Mouse (Mus musculus): ENCODE results near the gene Abat. TPM values are rescaled to one million over a fixed set of nuclear protein-coding genes. Genes with fewer than 3 reads are reported as not detected.

Abat gene
- total RNA-seq, 2 experiments from 2014 or later = 134 to 141 TPM

DNA sequence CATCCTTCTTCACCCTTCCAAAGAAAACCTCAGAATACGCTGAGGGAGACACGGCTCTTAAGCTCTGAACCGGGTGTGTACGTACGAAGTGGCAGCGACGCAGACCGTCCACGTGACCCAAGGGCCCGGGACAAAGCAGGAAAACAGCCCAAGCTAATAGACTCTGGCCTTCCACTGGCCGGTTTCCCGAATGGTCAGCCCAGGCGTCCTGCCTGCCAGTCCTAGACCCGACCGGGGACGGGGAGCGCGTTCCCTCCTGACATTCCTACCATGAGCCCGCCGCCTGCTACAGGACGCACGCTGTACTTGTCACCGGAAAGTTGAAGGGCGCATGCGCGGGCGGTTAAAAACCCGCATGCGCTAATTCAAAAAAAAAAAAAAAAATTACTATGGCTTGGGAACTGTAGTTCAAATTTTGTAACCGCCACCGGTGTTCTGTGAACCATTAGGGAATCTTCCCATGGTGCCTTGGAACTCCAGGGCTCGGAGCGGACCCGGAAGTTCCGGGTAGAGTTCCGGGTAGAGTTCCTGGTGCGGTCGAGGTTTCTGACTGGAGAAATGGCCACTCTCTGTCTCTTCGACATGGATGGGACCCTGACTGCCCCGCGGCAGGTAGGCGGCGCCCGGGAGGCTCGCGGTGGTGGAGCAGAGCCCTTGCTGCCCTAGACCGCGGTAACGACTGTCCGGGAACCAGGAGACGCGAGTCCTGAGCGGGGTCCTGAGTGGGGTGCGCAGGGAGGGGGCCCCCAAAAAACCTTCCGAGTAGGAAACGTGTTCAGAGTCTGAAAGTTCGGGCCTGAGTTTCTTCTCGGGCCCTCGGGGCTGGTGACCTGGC is 124.2 kb downstream of the Abat start, which contains the start of the genes Pmm2 and Tmem186:
Pmm2 (plus strand) TSS at position 458 of the 835 bp plus-strand sequence.
Tmem186 (minus strand) TSS at position 496 of the 835 bp plus-strand sequence.
- peak; percentile 85 for DNase-seq

DNA sequence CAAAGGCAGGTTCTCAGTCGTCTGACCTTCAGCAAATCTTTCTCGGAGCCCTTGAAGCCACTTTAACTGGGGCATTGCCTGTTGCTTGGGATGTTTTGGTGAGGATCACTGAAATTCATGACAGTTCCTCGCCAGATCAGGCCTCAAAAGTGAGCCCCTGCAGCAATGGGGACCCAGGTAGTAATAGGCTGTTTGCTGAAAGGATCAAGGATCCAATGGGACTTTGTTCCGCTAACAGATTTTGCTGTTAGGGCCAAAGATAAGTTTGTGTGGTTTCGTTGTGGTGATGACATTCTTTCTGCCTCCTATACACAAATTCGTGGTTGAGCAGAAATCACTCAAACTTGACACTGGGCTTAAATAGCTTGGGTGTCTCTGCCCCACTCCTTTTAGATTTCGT is 124.9 kb downstream of the Abat start:
- no peak for DNase-seq

DNA sequence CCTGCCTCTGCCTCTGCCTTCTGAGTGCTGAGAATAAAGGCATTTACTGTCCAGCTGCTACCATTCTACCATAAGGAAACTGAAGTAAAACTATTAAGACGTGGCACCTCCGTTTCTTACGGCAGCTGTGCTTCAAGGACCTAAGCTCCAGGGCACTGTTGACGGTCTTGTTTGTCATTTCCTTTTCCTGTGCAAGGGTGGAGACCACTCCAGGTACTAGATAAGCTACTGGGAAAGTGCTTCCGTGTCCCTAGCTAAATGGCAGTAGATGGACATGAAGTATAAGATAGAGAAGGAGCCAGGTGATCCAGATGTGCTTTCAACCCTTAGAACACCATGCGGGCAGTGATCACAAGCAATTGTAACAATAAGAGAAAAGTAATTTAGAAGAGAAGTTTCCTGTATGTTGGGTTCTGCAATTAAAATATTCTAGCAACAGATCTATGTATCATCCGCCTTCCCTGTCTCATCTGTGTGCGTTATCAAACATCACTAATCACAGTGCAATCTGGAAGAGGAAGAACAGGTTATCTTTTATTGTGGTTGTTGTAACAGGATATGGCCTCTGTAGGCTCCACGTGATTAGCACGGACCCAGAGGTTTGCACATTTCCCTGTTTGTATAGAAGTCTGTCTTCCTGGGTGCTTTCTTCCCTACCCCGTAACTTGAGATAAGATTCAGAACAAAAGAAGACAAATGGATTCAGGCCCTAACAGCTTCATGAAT is 126.4 kb downstream of the Abat start:
- DNase-seq = no peak

DNA sequence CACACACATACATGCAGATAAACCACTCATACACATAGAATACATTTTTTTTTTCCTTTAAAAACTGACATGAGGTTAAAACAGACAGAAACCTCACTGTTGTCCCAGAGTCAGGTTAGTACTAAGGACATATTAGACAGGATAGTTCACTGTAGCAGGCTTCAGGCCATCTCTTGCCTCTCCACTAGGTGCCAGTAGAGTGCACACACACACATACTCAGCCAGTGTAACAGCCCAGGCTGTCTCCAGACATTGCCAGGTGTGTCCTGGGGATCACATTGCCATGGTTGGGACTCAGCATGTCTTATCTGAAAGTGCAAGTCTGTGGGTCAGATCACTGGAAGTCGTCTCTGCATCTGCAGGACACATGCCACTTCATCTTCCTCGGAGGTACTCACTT is 130.6 kb downstream of the Abat start:
- peak in 1 of 2 experiments; percentile 38 for DNase-seq

DNA sequence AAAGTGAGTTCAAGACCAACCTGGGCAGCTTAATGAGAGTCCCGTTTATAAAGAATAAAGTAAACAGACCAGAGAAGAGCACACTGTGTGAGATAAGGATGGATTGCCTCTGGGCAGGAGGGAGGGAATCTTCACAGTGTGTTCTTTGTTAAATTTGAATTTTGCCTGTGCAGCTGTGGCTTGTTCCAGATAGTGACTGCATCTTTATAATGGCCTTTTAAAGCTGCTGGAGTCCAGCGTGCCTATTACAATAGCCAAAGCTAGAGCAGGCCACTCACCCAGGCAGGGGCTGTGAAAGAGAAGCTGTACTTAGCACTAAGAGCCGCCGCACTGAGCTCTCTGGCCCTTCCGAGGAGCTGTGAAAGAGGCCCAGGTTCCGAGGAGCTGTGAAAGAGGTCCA is 132.3 kb downstream of the Abat start:
- DNase-seq = no peak

DNA sequence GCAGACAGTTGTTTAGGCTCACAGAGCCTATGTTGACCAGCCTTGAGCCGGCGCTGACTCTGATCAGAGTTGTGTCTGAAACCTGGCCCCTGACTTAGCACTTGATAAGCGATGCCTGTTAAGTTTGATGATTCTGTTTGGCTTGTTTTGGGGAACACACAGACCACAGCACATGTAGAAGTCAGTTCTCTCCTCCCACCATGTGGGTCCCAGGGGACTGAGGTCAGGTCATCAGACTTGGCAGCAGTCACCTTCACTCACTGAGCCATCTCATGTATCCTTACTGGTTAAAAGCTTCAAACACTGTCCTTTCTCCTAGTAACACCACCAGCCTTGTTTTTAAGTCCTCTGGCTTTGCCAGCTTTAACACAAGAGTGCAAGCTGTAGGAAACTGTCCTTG is 136.8 kb downstream of the Abat start:
- DNase-seq = no peak

DNA sequence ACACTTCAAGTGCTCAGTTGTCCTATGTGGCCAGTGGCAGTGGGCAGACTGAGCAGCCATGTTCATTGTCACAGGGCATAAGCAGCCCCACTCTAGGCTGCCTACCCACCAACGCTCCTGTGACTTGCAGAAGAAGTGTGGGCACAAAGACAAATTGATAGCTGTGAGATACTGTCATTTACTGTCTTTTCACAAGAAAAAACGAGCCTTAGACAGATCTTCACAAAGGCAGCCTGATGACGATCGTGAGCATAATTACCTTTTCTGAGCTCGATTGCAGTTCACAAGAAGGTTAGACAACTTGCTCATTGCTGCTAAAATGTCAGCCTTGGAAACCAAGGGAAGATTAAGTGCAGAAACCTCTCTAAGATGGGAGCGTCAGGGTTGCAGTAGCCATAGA is 141.9 kb downstream of the Abat start:
- DNase-seq = no peak

DNA sequence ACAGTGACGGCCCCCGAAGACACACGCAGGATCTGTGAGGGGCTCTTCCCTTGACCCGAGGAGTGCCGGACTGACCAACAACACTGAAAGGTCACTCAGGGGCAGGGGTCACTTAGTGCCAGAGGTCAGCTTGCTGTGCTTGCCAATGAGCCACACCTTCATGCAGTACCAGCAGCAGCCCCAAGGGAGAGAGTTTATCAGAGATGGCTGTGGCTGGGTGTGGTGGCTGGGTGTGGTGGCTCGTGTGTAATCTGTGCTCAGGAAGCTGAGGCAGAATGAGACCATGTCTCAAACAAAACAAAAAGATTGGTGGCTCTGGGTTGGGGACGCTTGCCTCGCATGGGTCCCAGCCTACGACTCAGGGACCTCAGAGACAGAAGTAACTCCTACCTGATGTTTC is 142.4 kb downstream of the Abat start:
- DNase-seq = no peak

DNA sequence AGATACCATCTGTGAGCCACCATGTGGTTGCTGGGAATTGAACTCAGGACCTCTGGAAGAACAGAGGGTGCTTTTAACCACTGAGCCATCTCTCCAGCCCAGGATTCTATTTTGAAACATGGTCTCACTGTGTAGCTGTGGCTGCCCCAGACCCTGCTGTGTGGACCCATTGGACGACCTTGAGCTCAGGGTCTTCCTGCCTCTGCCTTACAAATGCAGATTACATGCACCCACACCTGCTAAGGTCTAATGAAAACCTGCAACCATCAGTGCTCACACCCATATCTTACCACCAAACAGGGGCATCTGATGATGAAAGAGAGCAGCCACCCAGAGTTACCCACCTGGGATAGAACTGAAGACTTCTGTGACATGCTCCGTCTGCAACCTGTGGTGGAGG is 143.0 kb downstream of the Abat start:
- DNase-seq = no peak

DNA sequence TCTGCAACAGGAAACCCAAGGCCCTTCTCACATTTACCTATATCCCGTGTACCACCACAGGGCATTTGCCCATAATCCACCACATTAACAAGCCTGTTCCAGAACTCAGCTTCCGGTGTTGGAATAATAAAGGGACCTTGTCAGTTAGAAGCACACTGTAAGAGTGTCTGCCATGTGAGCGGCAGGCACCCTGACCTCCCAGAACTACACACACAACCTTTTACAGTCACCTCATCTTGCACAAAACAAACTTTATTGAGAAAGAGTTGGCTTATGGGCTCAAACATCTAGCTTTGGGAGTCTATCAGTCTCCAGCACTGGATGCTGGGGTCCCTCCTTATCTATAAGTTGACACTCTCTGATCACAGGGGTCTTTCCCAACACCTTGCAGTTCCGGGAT is 145.1 kb downstream of the Abat start:
- DNase-seq = no peak

DNA sequence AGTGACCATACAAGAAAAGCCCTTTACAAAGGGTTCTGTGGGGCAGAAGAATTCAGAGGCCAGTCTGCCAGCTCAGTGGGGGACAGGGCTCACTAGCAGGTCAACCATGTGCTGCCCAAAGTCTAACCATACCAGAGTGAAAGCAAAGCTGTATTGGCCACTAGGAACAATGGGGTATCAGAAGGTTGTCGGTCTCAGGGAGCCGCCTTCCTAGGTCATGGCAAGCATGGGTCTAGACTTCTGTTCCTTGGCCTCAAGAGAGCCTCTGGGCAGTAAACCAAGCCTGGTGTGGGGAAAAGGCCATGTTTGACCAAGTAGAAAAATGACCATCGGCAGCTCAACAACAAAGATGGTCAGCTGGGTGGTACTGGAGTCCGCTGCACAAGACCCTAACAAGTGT is 145.5 kb downstream of the Abat start:
- DNase-seq = no peak

DNA sequence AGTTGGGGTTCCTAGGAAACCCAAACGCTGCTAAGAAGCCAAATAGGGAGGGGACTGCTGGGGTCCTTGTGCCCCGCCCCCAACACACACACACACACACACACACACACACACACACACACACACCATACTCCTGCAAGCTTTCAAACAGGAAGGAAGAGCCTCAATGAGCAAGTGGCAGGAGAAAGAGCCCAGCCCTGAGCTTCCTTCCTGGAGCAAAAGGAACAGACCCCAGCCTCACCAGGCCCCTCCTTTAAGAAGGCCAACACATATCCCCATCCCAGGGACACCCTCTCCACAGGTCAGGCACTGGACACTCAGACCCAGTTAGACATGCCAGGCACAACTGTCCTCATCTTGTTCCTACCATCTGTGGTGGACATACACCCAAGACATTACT is 149.8 kb downstream of the Abat start:
- DNase-seq = no peak

DNA sequence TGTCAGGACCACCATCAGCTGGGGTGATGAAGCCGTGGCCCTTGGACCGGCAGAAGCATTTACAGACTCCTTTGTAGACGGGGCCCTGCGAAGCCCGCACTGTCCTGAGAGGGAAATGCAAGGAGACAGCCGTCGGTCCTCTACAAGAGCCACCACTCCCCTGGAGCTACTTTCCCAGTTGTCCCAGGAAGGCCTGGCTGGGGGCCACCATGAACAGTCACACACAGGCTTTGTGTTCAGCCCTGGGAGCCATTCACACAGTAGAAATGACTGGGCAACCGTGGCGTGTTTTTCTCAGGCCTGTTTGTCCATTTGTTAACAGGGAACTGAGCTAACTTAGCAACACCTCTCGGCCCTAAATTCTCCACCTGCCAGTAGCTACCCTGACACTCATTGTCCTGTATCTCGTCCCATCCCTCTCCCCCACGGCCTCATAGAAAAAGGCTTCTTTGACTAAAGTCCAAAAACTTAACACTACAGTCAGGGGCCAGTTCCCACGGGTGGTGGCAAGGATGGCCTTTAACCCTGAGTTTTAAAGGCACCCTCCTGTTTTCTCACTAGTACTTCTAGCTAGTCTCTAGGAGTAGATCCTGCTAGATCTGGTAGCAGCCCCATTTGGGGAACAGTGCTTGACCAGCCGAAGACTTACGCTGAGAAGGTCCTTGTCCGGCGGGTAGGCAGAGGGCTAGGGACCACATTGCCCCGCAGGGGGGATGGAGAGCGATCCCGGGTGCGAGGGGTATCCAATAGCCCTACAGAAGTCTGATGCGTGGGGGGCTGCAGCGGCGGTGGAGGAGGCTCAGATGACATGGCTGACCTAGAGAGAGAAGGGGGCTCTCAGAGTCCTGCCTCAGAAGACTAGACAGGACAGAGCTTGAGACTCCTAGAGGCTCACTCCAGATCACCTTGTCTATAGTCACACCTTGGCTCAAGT is 150.6 kb downstream of the Abat start:
- DNase-seq = peak in 1 of 2 experiments; percentile 47

DNA sequence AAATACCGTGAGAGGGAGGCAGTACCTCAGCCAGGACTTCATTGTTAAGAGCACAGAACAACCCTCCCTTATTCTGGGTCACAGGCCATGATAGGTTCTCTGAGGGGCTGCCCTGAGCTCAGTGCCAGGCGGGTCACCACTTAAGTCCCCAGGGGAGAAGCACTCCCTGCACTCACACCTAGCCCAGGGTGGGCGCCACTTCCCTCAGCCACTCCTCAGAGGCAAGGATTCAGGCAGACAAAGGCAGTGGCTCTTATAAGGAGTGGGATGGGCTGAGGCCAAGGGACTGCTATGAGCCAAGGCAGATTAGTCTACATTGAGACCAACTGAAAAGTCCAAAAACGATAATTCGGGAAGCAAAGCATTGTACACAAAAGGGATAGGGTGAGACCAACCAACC is 152.1 kb downstream of the Abat start:
- DNase-seq = no peak

DNA sequence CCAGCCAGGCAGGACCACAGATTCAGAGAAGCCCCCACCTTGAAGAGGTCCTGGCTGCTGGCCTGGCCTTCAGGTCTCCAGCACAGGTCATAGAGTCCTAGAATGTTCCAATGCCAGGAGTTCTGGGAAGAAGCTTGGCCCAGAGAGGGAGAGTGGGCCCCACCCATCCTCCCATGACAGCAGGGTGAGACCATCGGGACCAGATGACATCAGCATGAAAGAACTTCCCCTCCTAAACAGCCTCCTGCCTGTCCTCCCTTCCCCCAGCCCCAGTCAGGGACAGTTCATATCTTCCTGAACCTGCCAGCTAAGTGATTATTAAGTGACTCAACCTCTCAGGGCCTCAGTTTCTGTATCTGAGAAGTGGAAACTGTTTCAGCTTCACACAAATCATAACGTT is 153.2 kb downstream of the Abat start:
- no peak for DNase-seq

DNA sequence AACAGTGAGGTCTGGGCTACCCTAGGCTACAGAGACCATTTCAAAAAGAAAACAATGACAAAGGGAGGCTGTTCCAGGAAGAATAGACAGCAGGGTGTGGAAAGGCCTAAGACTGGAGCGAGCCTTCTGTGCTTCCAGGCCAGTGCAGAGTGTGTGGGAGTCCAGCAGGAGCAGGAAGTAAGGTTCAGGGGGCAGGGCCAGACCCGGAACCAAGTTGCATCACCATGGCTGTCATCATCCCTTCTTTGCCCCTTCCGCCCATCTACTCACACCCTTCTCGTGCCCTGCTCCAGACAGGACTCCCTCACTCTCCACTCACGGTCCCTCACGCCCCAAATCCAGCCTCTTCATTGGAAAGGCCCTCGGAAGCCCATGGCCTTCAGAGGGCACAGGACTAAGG is 154.0 kb downstream of the Abat start:
- DNase-seq = no peak

DNA sequence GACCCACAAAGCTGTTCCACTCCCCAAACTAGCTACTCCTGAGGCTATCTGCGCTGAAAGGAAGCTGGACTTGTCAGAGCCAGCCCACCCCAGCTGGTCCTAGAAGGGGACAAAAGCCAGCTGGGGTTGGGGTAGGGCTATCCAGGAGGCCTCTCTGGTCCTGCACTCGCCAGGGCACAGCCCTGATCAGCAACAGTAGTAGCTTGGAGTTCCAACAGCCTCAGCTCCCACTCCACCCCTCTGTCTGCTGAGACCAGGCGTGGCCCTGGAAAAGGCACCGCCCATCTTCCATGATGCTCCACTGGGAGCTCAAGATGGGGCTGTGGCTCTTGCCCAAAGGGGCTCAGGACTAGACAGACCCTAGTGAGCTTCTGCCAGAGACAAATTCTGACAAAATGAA is 154.6 kb downstream of the Abat start:
- DNase-seq = no peak

DNA sequence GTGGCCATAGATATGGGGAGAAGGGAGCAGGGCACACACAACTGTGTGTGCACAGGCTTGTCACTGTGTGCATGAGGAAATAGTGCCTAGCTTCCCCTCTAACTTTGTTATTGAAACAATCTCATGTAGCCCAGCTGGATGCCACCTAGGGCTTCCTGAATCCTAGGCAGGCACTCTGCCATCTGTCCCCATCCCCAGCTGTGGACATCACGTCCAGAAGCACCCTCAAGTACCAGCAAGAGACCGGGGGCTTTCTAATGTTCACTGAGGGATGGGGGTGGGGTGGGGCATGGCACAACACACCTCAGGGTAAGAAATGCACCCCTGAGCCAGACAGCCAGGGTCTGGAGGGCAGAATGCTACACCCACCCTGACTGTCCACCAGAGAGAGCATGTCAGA is 155.2 kb downstream of the Abat start:
- no peak for DNase-seq

DNA sequence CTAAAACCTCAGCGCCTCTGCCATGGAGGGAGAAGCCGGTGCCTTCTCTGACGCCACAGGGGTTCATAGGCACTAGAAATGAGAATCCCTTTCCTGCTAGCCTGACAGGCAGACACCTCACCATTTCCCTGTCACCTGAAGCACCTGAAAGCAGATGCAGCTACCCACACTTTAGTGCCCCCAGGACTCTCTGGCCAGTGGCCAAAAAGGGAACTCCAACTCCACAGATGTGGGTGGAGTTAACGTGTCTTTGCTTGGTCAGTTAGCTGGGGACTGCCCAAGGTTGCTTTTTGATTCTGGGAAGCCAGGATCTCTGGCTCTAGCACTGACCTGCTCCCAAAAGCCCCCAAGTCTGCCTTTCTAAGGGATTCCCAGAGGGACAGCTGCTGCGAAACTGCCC is 156.2 kb downstream of the Abat start:
- no peak for DNase-seq

DNA sequence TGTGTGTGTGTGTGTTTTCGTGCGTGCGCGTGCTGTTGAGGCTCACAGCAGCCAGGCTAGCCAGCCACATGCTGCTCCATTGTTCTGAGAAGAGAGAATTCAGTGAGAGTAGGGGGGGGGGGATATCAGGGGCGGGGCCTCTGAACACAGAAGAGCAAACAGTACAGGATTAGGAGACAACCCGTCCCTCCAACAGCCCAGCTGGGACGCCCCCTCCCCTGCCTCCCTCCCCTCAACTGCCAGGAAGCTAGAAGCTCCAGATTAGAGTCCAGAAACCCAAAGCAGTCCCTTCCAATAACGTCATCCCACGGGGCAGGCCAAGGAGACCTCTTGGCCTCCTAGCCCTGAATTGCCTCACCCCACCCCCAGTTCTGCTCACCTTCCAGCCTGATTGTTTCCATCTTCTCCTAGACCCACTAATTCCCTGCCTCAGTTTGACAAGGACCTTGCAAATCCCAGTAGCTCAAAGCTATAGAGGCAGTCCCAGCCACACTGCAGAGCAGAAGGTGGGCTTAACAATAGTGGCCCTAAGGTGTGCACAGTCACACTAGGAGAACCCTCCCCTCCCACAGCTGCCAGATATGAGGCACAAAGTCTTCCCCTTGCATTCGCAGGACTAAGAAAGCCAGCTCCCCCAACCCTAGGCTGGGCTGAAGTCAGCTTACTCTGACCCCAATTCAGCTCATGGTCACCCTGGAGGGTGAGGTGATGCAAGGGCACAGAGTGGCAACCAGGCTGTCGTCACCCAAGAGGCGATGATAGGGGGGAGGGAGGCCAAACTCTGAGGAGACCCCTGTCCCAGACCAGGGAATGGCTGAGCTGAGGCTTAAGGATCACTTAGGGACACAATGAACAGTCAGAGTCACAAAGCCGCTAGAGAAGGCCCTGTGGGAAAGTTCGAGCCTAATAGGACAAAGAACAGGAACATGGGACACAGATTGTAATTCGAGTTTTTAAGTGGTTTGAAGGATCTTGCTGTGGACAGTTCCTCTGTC is 157.1 kb downstream of the Abat start:
- DNase-seq = no peak

Measured in layer of hippocampus, postnatal 36 days (tissue).